Mouse (Mus musculus) right cerebral cortex, adult 2 months (tissue): ENCODE results near the gene Slc35c2.

ENCODE experiments used
- DNase-seq, 2 experiments: peaks; one replicate each; pipeline ENCODE4 v3.0.0; 2021 to 2022; ENCODE audit warnings: low spot score in 2 of 2

Slc35c2 gene

DNA sequence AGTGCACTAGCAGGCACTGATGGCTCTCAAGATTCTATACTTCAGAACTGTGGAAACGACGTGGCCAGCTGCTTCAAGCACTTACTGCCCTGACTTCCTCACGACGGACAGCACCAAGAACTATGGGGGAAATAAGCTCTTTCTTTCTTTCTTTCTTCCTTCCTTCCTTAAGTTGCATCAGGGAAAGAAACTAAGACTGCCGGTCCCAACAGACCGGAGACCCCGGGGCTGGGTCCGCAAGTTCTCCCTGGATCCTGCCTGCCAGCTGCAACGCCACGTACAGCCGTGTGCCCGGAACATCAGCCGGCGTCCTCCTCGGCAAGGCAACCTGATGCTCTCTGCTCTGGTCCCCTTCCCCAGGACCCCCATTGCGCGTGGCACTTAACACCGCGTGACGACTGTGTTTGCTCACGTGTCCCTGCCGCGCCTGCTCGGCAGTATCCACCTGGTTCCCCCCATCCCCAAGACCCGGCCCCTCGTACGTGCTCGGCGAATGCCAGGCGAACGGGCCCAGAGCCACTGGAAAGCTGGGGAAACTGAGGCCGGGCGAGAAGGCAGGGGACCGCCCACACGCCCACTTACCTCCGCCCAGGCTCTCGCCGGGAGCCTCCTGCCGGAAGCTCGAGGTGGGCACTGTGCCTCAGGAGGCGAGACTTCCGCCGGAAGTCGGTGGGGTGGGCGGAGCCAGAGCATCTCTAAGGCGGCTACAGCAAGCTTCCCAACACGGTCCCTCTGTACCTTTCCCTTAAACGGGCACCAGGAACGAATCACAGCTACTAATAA lies at the start of gene Slc35c2:
Slc35c2 (minus strand) TSS at position 668 of the 783 bp plus-strand sequence.
- DNase-seq = peak; percentile 94 to 97

DNA sequence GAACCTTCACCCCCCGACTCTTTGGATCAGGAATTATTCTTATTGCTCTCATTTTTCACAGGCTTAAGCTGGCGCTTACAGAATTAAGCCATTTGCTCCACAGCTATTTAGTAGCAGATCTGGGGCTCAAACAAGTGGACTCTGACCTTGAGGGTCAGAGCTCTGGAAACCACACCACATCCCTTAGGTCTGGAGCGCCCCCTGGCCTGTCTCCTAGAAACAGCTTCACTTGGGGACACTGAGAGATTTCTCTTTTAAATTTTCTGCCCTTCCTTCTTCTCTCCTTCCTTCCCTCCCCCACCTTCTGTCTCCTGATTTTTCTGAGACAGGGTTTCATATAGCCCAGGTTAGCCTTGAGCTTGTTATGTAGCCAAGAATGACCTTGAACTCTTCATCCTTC lies 49.5 kb upstream of the Slc35c2 start:
- DNase-seq = no peak

DNA sequence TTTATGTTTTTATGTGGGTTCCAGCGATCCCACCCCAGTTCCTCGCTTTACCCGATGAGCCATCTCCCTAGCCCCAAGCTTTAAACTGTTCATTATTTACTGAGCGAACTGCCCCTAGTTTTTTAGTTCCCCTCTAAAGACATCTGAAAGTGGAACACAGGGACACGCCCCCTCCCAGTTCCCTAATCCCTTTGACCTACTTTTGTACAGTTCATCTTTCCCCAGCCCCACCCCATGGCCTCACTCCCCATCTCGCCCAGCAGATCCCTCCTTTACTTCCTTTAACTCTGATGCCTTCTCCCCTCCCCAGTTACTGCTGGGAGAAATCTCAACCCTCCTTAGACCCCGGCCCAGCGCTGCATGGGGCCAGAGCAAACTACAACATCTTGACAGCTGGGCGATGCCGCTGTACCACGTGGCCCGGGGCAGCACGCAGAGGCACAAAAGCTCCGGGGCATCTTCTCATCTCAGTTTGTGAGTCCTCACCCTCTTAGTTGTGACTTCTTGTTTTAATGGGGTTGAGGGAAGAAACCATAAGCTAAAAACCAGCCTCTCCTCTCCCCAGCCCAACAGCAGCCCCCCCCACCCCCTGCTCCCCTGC lies 45.0 kb upstream of the Slc35c2 start:
- DNase-seq = peak in 1 of 2 experiments; percentile 1

DNA sequence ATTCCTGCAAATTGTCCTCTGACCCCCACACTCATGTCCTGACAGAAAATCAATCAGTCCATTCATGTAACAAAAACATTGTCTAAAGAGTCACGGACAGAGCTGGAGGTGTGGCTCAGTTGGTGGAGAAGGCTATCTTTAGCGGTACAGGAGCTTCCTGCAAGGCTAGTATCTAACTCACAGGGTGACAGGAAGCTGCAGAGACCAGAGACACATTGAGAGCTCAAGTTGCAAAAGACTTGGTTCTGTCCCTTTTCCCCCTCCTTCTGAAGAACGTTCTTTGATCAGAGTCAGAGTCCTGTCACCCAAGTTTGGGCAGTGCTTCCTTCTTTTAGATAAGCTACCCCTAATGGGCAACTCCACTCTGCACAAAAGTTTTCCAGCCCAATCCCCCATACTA lies 42.0 kb upstream of the Slc35c2 start:
- DNase-seq = no peak

DNA sequence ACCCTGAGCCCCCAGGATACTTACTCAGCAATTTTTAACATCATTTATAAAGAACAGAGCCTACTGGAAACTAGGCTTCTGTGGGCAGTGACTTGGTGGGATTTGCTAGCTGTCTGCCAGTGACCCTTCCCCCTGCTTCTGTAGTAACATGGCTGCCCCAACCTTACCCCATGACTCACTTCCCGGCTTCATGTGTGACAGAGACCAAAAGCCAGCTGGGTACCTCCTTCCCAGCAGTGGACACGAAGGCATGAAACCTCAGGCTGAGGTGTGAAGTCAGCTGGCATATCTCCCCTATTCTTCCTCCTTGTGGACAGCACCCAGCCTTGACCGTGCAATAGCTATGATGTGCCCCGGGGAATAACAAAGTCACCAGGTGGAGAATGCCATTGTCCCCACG lies 41.1 kb upstream of the Slc35c2 start:
- DNase-seq = no peak

DNA sequence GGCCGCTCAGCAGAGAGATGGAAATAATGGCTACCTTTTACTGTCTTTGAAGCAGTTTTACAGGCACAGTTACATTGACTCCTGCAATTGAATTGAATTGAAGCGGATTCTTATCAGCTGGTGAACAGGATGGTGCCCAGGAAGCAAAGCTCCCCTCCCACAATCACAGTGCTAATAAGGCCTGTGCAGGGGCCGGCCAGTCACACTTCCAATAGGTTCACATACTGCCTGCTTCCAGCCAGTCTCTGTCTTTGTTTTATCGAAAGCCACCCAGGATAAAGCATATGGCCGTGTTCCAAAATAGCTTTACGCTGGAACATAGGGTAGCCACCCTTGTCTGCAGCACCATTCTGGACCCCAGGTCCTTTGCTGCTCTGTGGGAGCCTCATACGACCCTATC lies 39.7 kb upstream of the Slc35c2 start:
- DNase-seq = no peak

DNA sequence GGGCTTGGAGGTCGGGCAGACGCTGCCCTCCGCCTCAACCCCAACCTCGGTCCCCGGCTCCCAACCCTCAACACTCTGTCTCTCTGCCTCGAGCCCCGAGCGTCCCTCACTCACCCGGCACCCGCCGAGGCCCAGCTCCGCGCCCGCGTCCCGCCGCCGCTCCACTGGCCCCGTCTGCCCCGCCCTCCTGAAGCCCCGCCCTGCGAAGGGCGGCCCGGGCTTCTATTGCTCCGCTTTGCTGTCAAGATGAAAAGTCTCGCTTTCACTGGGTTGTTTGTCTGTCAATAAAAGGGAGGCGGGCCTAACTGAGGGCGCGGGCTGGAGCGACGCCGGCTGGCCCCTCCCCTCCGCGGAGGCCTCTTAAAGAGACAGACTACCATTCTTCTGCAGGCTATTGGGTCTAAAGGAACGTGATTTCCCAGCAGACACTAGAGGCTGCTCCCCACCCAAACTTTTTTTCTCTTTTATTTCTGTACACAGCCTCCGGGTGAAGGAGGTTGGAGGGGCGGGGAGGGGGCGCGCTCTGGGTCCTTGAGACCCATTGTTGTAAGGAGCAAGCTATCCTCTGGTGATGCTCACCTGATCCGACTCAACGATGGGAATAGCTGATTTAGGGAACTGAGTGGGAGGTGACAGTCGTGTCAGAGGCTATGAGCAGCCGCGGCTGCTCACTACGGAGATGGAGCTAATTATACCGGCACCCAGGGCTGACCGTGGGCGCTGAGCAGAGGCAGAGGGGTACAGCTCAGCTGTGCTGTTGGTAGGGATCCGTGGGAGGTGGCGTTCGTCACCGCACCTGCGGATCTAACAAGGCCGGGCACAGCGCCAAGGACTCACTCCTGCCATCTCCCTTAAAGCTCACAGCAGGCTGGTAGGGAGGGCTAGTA lies 38.9 kb upstream of the Slc35c2 start, which contains the start of gene Elmo2:
Elmo2 (minus strand) TSS at position 176 of the 887 bp plus-strand sequence.
- DNase-seq = peak; percentile 98 to 99

DNA sequence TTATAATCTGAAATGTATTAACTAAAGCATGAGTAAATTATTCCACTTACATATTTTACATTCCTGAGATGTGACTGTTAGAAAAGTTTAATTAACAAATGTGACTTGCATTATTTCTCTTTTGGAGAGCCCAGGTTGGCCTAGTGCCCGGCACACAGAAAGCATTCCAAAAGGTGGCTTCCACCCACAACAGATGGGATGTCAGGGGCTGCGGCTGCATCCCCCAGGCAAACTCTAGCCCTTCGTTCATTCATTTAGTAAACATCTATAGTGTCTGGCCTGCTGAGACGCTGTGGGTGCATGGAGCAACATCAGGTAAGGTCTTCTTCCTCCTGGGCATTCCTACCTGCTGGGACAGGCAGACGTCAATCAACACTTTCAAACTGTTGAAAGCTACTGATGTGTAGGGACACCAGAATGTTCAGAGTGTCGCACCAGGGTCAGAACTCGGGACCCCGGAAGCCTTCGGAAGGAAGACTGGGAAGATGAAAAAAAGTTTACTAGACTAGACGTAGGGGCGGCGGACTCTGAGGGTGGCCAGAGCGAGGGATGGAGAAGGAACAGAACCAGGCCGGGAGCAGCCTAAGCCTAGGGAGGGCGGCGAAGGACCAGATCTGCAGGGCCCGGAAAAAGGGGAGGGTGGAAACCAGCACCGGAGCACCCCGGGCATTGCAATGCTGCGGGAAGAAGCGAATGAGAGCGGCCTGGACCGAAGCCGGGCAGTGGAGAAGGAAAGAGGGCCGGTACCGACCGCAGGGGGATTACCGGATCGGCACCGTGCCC lies 38.0 kb upstream of the Slc35c2 start:
- DNase-seq = no peak

DNA sequence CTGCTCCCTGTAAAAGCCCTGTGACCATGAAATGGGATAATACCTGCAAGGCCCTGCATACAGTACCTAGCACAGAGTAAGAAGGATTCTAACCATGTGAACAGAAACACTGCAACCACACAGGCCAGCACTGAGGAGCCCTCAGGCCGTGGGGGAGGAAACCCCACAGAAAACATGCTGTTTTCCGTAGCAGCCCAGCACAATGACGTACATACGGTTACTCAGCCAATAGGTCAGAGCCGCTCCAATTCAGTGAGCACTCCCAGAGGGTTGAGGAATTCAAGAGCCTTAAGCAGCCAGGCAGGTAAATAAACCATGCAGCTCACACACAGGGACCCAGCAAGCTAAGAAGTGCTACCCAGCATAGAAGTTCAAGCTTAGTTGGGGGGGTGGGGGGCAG lies 36.3 kb upstream of the Slc35c2 start:
- DNase-seq = no peak

DNA sequence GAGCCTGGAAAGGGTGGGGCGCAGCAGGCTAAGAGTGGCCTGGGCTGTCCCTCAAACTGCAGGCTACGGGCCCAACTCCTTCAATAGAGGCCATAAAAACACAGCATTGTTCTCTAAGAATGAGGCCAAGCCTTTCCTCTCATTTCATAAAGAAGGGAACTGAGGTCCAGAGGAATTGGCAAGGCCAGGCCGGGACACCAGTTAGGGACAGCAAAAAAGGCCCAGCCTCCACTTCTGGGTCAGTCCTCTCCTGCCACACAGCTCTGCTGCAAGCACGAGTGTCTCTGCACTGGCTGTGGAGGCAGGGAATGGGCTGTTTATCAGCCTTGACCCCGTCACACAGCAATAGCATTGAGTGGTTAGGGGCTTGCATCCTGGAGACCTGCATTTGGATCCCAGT lies 35.8 kb upstream of the Slc35c2 start:
- no peak for DNase-seq

DNA sequence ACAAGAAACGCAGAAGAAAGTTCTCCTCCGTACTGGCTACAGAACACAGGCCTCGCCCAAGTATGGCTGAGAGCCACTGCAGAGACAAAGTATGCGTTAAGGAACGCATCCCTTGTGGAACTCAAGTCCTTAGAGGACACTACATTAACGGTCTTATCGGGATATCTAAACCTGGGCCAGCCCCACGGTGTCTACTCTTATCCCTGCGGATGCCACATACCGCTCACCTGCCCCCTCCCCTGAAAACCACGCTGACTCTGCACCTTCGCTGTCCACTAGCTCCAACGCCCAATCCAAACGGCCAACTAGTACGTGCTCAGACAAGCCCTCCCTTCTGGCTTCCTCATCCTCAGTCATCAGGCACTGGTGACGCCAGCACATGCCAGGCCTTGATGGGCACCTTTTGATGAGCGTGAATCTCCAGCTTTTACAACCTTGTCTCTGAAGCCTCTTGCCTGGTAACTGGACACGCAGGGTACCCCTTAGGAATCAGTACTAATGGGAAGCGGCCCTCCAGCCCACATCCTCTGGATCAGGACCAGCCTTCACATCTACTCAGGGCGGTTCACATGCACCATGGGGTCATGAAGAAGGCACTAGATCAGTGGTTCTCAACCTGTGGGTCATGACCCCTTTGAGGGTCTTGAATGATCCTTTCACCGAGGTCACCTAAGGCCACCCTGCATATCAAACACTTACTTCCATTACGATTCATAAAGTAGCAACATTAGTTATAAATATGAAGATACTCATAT lies 34.5 kb upstream of the Slc35c2 start:
- DNase-seq = no peak

DNA sequence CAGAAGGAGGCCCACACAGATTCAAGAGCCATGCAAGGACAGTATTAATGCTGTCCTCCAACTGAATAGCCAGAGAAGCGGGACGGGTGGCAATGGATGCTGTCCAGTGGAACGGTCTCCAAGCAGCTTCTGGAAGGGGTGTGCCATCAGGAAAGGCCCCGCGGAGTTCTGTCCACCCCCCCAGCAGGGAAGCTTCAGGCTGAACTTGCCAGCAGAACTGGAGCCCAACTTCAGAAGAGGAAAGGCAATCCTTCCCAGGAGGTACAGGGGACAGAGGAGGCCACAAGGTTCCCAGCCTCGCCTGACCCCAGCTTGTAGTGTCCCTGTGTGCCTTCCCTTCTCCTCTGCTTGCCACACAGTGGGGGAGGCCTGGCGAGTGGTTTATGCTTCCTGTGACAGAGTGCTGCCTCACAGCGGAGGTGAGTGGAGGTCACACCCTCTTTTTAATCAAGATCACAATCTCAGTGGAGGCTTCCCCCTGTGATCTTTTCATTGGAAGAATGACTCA lies 33.8 kb upstream of the Slc35c2 start:
- DNase-seq = no peak

DNA sequence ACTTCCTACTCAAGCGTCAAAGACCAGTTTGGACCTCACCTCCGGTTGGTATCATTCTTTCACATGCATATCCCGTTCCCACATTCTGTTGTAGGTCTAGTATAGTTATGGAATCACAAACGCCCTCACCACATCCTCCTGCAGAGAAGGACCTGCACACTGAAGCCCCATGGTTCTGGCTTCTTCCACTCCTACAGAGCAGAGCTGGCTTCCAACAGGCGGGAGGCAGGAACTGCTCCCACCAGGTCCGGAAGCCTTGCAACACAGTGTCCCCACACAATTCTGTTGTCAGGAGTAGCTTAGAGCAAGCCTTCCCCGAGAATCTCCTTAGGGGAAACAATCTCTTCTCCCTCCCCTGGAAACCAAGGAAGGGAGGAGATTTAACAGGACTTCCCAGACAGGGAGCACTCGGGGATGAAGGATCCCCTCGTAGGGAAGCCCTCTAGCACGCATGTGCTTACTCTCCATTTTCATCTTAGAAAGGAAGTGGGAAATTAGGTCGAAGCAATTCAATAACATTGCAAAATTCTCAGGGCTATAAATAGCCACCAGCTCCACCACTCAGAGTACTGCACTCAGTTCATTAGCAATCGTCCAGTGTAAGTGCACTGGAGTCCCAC lies 33.0 kb upstream of the Slc35c2 start:
- peak; percentile 68 to 69 for DNase-seq

DNA sequence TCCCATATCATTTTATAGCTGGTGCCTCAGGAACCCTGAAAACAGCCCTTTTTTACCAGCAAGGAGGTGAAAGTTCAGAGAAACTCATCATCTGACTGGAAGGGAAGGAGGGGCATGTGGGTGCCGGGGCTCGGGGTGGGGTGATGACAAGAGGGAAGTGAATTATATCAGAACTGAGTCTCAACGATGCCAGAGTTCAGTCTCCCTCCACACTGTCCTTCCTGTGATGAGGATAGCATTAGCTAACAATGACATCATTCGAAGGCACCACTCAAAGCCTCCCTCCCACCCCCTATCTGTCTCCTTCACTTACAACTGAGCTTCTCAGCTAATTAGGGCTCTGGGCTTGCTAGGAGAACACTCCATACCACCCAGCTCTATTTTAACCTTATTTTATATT lies 31.8 kb upstream of the Slc35c2 start:
- no peak for DNase-seq

DNA sequence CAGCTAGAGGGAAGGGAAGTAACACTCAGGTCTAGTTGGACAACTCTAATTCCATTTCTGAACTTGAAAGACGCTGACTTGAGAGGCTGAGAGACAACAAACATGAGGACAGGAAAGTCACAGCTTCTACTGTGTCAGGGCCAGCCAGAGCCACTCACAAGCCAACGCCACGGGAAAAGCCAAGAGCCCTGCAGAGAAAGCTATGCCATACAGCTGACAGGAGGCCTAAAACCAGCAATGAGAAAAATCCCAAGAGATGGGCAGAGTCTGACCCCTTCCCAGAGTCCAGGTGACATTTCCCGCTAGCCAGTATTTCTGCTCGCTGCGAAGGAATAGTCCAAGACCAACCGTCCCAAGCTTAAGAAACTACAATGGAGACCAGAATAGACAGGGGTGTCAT lies 31.3 kb upstream of the Slc35c2 start:
- DNase-seq = no peak

DNA sequence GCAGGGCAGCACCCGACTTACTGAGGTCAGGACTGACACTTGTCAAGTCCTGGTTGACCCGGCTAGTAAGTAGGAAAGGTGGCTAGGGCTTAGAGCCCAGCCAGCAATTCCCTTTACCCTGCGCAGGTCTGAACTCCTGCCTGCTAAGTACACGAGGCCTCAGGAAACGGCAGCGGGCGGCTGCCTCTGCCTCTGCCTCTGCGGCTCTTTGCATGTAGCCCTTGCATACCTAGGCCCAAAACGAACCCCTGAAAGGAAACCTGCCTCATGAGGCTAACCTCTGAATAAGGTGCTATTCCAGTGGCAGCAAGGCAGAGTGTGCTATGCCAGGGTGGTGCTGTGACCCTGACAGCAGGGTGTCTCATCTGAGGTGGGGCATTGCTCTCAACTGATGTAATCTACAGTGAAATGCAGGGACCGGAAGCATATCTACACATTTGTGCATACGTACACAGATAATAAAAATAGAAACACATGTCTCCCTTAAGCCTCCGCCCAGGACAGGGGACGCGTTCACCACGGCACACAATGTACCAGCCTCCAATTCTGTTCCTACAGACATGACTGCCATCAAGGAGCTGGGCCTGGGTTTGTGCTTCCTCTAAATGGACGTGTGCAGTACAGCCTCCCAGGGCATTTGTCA lies 30.1 kb upstream of the Slc35c2 start:
- DNase-seq = no peak

DNA sequence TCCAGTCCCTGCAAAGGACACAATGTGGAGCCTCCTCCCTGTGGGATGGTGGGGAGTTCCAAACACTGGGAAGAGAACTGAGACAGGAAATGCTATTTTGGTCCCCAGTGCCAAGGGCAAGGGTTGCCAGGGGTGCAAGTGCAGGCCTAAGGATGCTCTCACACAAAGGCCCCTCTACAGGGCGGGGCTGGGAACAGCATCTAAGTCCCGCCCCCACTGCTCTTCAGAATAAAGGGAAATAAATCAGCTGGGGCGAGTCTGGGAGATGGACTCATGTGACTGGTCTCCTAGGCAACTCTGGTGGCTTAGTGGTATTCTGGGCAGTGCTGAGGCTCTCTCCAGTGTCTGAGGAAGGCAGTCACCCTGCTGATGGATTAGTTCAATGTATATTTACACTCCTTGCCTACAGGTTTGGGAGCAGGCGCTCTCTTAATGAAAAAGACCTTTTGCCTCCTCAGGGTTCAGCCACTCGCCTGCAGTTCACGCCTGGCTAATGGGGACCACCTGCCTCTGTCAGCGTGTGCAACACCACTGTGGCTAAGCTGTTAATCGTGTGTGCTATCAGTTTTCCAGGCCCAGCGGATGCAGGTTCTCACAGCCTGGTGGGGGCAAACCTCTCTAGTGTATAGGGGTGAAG lies 29.3 kb upstream of the Slc35c2 start:
- DNase-seq = peak; percentile 80 to 83

DNA sequence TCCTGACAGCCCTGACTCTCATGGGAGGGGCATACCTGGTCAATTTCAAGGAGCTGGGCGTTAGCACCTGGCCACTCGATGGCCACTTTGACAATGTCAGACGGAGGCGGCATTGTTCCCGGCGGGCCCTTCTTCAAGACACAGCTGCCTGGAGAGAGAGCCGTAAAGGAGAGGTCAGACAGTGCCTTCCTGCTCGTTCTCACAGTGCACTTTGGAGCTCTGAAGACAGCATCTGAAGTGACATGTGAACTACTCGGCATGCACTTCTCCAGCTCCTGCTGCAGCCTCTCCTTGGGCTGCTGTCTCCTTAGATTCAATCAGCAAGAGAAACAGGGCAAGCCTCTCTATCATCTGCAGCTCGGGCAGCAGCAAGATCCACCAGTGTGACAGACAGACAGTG lies 28.5 kb upstream of the Slc35c2 start:
- no peak for DNase-seq

DNA sequence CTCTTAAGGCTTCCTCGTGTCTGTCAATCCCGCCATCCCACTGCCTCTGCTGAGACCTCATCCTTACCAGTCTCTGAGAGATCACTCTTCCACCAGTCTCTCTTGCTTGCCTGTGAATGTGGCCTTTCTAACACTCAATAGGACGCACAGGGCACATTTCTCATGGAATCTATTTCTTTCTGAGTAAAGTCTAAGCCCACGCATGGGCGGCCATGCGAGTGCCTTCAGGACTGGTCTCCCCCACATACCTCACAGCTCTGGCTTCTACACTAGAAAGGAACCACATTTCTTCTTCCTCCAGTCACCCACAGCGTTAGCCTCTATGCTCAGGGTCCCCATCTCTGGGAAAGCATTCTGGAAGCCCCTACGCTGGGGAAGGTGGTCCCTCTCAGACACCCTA lies 26.5 kb upstream of the Slc35c2 start:
- no peak for DNase-seq
